Mouse (Mus musculus) lung, postnatal 36 days (tissue): ENCODE results near the gene Mturn.
A peak's percentile ranks its signal among the peaks of the same experiment; 100 is the strongest.

Experiments used
- DNase-seq: peaks from one replicate; pipeline ENCODE4 v3.0.0; 2022; ENCODE audit warnings: mixed read lengths

Mturn gene

DNA sequence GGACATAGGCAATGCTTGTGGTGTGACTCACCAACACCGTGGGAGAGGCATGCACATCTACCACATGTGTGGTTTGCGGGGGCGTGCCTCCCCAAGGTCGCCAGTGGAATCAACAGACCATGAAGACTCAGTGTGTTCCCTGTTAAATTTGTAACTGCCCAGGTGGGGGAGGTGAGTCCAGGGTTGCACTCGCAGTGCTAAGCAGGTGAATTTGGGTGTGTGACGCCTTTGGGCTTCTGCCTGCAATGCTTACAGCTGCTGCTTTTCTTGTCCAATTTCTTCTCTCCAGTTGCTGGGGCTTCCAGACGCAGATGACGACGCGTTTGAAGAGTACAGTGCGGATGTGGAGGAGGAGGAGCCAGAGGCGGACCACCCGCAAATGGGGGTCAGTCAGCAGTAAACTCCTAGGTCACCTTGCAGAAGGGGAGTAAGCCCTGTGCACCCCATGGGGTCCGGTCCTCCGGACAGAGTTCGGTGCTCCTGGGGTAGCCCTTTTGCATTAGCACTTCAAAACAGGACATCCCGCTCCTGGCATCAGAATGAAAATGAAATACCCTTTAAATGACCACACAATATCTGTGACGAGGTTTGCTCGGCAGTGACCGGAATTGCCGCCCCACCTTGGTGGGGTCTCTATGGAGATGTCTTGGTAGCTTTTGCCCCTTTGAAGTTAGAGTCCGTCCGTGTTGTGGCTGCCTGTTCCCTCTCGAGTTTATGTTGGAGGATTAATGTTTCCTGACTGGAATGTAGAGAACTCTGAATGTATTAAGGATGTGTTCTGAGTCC lies 17.5 kb downstream of the Mturn start:
- DNase-seq = peak; percentile 10

DNA sequence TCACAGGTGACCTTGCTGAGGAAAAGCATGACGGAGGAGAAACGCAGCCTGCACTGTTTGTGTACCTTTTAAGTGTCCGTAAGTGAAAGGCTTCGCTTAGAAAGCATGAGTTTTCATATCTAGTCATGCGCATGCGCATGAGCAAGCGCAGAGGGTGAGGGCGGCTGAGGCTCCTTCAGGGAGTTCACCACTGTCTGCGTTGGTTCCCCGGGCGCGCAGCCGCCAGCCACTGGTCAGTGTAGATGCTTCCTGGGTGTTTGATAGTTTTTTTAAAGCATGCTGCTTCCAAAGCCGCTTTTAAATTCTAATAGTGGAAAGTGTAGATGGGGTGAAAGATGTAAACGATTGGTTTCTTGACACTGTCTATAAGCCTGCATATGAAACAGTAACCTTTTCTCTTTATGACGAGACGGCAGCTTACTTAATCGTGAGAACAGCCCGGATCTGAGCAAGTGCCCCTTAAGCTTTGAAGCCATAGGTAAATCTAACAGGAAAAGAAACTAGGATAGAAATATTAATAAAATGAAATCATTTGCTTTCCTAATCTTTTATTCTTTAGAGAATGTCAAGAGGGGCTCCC lies 18.1 kb downstream of the Mturn start:
- peak; percentile 87 for DNase-seq

DNA sequence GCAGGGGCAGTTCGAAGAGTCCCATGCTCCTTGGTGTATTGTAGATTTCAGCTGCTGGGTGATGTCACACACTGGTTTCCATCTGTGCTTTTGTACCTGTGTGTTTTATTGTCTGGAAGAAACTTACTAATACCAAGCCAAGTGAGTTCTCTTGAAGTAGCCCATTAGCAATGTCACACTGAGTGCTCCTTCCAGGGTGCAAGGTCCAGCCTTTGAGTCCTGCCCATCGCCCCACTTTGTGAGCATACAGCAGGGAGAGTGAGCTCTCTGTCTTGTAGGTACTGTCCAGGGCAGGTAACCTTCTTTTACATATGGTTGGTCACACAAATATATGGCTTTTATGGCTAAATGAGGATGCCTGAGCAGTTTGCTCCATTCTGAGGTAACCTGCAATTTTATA lies 19.1 kb downstream of the Mturn start:
- DNase-seq = no peak

DNA sequence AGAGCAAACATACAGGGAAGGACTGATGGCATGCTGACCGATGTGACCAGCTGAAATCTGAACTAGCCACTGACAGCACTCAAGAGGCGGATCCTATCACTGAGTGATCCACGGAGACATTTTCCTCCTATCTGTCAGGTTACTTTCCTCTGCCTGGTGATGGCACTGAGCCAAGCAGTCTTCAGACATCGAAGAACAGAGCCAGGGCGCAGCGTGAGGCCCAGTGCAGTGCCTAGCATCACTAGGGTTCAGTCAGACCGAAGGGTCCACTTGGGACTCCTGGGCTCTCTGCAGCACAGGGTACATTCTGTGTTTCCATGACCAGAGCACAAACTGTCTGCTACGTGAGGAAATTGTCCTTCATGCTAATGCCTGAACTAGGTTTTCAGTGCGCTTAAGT lies 20.5 kb downstream of the Mturn start:
- DNase-seq = no peak

DNA sequence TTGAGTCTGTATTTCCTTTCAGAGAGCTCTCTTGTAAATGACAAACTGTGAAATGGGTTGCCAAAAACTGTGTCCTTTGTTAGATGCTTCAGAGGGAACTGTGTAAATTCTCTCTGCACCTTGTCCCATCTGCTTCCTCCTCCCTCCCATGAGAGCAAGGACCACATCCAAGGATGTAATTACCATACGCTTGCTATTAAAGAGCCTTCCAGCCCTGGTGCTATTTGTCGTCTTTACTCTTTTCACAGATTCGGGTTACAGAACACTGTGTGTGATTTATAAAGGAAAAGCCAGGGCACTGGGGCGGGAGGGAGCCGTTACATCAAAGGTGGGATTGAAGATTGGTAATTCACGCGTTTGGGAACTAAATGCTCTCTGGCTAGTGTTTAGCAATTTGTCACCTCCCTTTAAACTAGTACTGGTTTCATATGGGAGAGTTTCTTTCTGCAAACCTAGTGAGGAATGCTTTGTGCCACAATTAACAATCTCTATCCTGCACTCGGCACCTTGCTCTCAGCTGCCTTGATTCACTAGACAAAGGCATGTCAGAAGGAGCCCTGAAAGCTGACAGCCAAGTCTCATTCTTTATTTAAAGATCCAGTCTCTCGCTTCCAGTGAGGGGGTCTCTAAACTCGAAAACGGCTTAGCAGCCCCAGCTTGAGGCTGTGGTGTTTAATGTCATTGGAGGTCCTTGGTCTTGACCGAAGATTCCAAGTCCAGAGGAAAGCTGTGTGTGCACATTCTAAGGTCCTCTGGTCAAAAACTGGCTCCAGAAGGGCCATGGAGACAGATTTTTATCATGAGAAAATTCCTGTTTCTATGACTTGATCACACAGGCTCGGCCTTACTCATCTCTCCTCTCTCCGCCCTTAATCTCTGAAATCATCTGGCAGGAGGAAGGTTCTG lies 22.5 kb downstream of the Mturn start:
- no peak for DNase-seq

DNA sequence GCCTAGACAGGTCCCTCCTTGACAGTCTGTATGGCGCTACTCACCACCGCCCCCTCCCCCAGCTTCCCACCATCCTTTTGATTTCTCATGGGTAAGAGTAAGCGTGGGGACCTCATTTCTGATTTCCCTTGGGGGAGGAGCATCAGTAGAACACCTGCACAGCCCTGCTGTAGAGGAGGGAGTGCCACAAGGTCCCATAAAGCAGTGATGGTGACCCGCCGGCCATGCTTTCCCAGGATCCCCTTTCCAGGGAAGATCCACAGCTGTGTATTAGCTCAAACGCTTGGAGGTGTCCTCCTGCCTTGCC lies 23.1 kb downstream of the Mturn start:
- no peak for DNase-seq

DNA sequence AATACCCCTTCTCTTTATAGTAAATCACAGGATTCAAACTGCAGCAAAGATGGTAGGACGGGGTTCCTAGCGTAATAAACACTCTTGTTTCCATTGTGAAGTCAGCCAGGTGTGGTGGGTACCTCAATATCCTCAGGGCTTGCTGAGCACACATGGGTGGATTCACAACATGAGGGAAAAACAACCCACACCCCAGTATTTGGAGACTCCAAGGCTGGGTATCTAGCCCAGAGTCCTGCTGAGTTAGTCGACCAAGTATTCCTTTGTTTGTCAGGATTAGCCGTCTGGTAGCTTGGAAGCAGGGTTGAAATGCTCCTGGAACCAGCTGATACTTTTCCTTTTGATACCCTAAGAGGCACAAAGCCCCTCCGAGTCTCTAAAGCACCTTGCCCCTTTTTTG lies 23.4 kb downstream of the Mturn start:
- no peak for DNase-seq

DNA sequence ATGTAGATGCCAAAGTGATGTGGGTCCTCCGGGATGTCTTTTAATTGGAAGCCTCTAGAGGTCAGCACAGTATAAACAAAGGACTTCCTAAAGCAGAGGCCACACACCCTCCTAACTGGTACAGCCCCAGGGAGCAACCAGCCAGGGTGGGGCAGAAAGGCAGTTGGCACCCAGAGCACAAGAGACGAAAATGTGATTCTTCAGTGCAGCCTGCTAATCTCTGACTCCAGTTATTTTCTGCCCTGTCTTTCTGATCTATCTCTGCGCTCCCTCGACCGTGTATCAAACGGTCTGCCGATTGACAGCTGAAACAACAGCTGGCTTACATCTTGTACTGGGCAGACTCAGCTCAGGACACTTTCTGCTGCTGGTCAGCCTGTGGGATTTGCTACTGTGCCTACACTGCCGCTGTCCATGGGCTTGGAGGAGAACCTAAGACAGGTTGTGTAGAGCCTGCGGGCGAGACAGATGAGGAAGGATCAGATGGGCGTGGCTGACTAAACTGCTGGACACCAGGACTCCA lies 24.0 kb downstream of the Mturn start:
- DNase-seq = peak; percentile 81

DNA sequence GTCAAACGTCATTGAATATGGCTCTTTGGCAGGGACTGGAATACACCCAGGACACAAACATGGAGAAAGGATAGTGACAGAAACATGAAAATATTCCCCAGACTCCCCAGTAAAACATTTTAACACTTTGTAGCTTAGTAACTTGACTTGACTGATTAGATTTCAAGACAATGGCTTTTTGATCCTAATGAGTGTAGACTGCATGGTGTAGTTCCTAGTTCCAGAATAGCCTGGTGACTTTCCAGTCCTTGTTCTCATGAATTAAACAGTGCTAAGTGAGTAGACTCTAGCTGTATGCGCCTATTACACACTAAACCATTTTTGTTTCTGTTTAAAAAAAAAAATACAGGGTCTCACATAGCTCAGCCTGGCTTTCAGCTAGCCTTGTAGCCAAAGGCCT lies 24.7 kb downstream of the Mturn start:
- no peak for DNase-seq

DNA sequence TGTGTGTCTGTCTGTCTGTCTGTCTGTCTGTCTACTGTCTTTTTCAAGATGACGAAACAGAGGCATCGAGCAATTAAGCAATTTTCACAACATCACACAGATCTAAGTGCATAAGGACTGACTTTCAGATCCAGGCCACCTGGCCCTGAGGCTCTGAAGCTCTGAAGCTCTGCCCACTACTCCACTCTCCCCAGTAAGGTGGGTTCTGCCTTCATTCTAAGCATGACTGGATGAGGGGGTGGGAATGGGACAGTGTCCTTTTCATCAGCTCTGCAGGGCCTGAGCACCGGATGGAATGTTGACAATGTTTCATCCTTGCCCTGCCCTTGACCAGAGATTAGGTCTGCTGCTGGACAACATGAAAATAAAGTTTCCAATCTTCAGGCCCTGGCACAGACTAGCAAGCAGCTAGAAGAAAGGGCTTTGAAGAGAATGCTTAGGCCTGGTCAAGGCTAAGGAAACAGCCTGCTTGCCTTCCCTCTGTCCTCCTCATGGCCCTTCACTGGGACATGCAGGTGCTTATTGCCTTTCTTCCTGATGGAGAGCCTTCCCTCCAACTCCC lies 25.3 kb downstream of the Mturn start:
- no peak for DNase-seq

DNA sequence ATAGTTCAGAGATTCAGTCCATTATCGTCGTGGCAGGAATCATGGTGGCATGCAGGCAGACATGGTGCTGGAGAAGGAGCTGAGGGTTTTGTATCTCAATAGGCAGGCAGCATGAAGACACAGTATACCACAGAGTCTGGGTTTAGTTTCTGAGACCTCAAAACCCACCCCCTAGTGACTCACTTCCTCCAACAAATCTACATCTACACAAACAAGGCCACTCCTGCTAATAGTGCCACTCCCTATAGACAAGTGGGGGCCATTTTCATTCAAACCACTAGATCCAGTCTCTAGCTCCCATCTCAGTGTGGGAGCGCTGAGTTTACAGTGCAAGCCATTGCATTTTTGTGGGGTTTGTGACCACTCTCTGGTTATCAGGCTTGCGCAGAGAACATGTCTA lies 27.2 kb downstream of the Mturn start:
- DNase-seq = no peak

DNA sequence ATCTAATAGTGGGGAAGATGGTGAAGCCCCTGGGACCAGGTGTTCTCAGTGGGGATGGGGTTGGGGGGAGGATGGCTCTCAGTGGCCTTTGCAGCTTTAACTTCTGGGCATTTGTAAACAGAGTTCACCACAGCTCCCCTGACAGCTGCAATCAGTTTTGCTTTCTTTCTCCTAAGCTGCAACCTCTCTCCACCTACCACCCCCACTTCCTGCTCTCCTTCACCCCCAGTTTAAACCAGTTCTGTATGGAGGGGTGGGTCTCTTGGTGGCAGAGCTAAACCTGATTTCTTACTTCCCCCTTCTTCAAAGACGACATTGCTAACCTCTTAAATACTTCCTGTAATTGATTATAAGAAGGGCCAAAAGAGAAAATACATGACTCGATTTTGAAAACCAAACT lies 34.3 kb downstream of the Mturn start:
- peak; percentile 10 for DNase-seq

DNA sequence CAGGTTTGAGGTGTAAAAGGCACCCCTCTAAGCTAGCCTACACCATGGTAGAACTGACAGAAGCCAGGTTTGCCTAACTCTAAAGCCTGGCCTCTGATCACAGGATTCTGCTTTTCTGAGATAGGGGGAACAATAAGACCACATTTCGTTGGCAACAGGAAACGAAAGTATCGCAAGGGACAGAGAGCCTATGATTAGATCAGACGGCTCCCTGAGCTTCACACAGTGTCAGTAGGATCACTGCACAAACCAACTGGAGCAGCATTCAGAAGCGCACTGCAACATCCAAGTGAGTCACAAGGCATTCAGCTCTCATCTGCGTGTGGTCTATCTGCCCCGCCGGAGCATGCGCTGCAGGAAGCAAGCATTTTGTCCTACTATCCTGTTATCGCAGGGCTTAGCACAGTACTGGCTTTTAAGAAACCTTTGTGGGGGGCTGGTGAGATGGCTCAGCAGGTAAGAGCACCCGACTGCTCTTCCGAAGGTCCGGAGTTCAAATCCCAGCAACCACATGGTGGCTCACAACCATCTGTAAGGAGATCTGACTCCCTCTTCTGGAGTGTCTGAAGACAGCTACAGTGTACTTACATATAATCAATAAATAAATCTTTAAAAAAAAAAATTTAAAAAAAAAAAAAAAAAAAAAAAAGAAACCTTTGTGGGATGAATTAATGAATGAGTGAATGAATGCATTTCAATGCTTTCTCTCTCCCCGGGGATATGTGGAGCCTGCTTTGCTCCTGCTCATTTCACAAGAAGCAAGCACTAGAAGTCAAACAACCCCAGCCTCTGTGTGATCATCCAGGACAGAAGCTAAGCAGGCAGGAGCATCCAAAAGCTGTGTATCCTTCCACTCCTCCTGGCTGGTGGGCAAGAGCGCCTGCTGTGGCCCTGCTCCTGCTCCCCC lies 37.6 kb downstream of the Mturn start:
- peak; percentile 39 for DNase-seq

DNA sequence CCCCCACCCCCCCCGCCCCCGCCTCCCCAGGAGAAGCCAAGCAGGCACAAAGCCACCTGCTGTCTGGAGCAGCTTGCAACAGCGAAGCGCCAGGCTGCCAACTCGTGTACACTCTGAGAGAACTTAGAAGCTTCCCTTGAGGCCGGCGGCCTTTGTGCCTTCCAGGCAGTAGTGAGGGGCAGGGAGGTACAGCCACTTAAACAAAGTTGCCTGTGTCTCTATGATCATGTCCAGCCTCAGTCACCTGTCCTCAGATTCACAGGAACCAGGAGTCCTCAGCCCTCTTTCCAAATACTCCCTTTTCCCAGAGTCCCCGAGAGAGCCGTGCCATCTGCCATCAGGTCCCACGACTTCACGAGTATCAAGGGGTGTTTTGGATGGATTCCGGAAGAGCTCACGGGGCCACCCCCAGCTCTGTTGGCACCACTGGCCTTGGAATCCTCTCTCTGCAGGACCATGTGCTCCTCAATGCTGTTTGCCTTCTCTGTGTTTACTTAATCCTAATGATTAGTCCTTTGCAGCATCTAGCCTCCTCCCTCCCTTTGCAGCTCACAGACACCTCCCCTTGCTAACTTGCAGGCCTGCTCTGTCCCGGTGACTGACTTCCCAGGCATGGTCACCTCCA lies 38.4 kb downstream of the Mturn start:
- no peak for DNase-seq

DNA sequence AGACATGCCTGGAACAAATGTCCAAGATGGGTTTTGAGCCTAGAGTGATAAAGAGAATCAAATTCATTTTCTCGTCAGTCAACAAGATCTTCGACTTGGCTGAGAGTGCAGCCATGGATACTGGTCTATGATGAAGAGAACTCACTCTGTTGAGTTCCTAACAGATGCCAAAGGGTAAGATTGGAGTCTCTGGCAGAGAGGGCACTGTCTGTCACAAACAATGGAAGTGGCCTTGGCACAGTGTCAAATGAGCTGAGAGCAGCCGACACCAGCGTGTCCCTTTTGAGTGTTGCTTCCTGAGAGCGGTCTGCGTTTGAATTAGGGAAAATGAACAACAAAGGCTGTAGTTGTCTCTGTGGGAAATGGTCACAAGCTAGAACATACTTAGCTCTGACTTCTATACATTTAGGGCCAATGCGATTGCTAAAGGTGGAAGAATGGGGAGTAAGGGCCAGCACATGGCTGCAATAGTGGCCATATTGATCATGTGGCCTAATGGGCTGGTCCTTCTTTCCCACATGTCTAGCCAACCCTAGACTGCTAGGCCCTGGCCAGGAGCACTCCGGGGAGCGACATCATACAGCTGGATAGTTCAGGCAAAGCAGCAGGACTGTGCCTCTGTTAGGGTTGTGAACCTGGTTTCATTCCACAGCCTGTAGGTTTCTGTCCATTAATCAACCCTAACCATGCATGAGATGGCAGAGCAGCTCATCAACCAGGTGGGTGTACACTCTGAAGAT lies 39.3 kb downstream of the Mturn start:
- DNase-seq = peak; percentile 74

DNA sequence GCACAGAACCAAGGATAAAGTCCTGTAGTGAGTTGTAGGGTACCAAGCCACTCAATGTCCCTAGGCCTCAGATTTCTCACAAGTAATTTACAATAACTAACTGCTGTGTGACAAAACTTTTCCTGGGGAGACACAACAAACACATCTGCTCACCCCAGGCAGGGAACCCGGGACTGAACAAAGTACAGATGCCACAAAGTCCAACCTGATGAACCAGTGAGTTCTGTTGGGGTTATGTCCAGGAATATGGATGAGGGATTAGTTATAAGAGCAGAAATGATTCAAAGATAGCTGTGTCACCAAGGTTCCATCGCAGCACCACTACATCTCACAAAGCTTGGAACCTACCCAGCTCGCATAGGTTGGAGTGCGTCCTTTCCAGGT lies 39.8 kb downstream of the Mturn start:
- no peak for DNase-seq

DNA sequence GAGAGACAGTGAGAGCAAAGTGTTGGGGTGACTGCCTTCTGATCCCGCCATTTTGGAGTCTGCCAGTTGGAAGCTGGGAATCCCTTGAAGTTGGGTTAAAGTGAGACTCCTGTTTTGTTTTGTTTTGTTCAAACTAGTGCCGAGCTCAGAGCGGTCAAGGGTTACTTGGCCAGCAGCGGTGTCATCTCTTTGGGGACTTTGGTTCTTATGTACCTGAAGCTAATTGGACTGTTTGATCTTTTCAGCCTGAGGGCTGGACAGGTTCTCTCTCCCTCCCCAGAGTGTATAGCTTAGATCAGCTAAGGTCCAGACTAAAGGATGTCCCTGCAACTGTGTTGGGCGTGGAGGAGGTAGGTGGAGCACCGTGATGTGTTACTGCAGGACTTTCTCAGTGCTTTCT lies 44.9 kb downstream of the Mturn start:
- DNase-seq = no peak

DNA sequence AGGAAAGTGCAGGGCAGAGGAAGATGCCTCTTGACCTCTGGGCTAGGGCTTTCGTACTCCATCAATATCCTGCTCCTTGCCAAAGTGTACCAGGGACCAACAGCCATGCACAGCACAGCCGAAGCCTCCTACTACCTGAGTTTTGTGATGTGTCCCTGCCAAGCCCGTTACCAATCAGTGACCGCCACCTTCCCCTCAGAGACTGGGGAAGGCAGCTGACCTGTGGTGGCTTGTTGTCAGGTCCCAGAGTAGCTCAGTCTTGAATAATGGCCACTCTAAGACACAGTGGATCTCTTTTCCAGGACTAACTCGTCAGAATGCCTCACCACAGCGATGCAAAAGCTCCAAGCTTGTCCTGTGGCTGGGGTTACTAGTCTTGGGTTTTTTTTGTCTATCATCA lies 45.4 kb downstream of the Mturn start:
- DNase-seq = no peak

DNA sequence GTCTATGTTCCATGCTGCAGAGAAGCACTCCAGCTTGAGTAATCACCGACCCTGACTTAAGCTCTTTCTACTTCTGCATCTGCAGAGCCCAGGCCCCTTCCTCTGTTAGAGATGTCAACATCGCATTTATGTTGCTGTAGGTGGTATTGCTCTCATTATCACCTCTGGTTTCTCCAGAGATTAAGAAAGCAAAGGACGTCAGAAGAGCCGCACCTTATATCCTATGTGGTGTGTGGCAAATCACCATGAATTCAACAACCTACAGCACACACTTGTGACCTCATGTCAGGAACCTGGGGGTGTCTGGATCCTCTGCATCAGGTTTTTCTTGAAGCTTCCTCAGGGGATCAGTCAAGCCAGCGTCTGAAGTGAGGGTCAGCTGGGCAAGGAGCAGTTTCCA lies 46.0 kb downstream of the Mturn start:
- DNase-seq = no peak

DNA sequence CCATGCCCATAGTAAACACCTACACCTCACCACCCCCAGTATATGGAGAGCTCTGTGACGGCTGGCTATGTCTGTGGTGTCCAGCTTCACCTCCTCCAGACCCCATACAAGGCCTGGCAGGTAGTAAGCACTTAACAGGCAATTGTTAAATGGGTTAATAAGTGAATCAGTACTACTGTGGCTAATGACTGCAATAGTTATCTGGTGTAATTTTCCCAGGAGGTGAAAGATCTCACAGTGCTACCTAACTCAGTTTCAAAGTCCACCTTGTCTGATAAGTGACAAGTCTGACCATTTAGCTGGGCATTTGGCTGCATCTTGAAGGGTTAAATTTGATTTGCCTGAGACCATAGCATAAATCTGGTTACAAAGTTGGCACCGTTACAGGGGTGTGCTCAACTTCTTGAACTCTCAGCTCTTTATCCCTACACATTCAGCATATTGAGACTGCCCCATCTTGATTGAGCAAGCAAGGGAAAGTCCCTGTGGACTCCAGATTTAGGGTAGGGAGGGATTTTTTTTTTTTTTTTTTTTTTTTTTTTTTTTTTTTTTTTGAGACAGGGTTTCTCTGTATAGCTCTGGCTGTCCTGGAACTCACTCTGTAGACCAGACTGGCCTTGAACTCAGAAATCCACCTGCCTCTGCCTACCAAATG lies 48.2 kb downstream of the Mturn start:
- DNase-seq = no peak

DNA sequence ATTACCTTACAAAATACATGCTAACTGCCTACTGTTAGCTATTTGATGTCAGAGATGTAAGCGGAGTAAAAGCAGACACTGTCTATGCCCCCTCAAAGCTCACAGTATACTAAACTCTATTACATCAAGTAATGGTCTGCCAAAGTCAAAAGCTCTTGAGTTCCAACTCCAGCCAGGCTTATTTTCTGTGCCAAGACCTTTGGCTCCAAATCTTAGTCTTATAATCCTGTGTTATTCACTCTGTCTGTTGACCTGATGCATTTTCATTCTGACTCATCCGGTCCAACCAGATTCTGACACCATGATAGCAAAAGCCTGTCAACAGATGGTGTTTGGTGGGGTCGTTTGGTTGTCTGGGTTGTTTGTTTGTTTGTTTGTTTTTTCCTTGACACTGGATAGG lies 50.3 kb downstream of the Mturn start:
- no peak for DNase-seq
